Mouse (Mus musculus) thymus, adult 18-20 months (tissue): ENCODE measurements around the gene Sh3bgrl.
A peak's percentile ranks its signal among the peaks of the same experiment; 100 is the strongest.
"Not testable (repeated sequence)": the region's sequence is repeated elsewhere in the genome, so short reads cannot be mapped to it uniquely, and the experiment has no call there.

ENCODE experiments used
- DNase-seq, 2 experiments: peaks; one replicate each; pipeline ENCODE4 v3.0.0; 2022; ENCODE audit warnings: mixed read lengths in 2 of 2

The Sh3bgrl gene

DNA sequence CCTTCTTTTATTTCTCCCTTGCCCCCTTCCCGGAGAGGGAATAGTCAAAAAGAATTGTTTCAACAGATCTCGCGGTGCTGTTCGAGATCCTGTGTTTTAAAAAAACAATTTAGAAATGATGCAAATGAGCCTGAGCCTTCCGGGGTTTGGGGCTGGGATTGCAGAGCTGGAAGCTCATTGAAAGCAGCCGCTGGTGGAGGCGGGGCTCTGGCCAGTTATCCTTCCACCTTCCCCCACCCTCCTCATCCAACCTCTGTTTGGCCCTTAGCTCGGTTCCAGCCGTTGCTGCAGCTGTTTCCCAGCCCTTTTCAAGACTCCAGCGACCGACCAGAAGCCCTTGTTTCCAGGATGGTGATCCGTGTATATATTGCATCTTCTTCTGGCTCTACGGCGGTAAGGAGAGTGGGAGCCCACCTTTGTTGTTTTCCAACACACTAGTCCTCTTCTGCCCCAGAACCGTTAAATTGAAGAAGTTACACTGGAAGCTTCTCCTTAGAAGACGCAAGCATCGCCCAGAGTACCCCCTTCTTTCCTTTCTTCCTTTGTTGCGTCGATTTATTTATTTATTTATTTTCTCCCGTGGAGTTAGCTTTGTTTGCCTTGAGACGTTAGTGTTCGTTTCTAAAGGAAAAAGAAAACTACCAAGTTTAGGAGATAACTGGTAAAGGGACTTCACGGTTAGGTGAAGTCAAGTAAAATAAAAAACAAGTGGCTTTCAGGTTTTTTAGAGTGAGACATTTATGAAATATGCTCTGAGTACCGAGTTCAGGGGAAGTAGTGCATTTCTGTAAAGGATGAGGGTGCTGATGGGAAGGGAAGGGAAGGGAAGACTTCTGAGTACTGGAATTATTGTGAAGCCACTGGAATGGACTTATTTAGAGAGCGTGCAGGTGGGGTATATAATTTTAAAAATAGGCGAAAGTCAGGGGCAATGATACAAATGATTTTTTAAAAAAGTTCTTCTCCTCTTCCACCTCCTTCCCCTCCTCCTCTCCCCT is at the start of gene Sh3bgrl:
Sh3bgrl (plus strand) TSS at position 121 of the 998 bp plus-strand sequence.
- peak; percentile 31 to 49 for DNase-seq

DNA sequence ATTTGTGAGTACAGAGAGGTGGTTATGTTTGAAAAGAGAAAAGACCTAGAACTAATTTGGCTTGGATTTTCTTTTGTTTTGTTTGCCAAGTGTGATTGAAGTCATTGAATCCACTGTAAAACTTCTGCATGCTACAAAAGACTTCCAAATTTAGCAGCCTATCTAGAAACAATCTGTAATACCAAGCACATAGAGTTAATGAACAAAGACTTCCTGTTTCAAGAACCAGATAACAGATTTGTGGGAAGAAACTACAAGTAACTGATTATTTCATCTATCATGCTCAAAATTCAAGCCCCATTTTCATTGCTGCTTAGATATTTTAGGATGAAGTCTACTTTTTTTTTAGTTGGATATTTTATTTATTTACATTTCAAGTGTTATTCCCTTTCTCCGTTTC is 47.4 kb upstream of the Sh3bgrl start:
- no peak for DNase-seq

DNA sequence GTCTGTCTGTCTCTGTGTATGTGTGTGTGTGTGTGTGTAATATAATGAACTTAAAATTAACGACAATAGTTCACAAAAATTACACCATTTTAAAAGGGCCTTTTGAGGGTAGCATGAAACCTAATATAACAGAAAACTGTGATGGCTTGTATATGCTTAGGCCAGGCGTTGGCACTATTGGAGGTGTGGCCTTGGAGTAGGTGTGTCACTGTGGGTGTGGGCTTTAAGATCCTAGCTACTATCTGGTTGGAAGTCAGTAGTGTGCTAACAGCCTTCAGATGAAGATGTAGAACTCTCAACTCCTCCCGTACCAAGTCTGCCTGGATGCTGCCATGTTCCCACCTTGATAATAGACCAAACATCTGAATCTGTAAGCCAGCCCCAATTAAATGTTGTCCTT is 23.4 kb upstream of the Sh3bgrl start:
- no peak for DNase-seq

DNA sequence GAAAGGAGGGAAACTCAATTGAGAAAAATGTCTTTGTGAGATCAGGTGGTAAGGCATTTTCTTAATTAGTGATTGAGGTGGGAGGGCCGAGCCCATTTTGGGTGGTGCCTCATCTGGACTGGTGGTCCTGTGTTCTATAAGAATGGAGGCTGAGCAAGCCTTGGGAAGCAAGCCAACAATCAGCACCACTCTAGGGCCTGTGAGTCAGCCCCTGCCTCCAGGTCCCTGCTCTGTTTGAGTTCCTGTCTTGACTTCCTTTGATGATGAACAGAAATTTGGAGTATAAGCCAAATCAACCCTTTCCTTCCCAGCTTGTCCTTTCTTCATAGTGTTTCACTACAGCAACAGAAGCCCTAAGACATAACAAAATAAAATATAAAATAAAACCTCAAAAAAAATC is 19.4 kb upstream of the Sh3bgrl start:
- no peak for DNase-seq

DNA sequence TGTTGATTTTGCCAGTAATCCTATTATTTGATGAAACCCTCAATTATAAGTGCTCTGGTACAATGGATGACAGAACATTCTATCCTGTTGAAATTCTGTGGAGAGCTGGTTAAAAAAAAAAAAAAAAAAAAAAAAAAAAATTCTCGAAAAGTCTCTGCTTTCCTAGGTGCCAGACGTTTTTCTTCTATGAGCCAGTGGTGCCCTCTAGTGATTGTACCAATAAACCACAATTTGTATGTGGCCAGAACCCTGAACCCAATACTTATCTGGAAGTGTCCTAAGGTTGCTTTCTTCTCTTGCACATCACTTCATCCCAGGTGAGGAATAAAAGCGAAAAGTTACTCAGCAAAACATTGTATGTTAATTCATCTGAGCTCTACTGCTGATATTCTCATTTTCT is 18.8 kb upstream of the Sh3bgrl start:
- no peak for DNase-seq

DNA sequence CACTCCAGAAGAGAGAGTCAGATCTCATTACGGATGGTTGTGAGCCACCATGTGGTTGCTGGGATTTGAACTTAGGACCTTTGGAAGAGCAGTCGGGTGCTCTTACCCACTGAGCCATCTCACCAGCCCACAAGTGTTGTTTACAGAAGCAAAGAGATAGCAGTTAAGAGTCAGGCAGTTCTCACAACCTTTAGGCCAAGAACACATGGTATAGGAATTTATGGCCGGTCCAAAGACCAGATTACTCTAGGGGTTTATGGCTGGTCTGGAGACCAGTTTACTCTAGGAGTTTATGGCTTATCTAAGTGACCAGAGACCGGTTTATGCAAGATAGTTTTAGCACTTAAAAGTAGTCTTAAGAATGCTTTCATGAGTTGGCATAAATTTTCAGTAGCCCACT is 15.8 kb upstream of the Sh3bgrl start:
- not testable (repeated sequence) for DNase-seq

DNA sequence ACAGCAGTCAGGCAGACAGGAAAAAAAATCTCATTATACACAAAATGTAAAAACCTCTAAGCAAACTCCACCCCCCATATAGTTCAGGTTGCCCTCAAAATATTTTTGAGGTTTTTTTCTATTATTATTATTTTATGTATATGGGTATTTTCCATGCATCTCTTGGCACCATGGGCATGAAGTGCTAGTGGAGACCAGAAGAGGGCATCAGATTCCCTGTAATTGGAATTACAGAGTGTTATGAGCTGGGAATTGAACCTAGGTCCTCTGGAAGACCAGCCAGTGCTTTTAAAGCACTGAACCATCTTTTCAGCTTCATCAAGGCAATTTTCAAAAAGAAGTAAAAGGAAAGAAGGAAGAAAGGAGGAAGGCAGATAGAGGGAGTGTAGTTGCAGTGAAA is 8.1 kb upstream of the Sh3bgrl start:
- DNase-seq, result no peak

DNA sequence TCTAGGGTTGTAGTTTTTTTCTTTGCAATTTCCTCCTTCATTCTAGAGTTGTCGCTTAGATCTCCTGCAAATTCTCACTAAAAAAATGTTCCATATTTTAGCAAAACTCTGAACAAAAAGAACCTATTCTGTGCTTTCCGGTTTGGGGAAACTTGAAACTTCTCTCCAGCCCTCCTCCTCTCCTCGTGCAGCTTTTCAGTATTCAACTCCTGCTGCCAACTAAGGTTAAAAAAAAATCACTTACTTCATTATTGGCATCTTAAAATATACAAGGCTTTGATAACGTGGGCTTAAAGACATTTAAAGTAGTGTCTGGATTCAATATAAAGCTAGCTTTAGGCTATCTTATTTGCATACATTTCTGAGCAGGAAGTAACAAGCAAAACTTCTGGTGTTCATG is 365 bp upstream of the Sh3bgrl start:
- DNase-seq, result no peak

DNA sequence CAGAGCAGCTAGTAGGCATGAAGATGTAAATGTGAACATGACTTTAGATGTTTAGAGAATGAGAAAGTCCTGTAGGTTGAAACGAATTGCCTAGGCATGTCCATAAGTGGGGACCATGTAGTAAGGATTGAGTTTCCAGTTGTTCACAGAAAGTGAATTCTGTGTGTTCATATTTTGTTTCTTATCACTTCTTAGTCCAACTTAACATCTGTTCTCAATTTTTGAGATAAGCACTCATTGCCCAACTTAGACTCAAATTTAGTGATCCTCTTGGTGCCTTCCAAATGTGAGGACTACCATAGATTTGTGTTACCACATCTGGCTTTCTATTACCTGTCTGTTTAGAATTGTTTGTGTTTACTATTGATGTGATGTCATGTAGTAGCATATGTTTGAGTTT is 3.3 kb downstream of the Sh3bgrl start:
- no peak for DNase-seq

DNA sequence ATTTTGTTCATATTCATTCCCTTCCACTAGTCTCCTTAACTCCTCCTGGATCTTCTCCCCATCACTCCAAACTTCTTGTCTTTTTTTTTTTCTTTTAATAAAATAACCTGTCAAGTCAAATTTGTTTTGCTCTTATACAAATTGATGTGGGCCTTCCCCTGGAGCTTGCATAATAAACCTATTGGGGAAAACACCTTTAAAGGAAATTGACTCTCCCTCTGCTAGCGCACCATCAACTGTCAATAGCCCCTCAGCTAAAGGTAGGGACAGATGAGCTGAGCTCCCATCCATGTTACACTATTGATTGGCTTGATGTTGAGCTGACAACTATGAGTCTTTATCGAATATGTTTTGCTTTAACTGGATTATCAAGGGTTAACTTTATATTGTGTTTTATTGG is 5.3 kb downstream of the Sh3bgrl start:
- no peak for DNase-seq

DNA sequence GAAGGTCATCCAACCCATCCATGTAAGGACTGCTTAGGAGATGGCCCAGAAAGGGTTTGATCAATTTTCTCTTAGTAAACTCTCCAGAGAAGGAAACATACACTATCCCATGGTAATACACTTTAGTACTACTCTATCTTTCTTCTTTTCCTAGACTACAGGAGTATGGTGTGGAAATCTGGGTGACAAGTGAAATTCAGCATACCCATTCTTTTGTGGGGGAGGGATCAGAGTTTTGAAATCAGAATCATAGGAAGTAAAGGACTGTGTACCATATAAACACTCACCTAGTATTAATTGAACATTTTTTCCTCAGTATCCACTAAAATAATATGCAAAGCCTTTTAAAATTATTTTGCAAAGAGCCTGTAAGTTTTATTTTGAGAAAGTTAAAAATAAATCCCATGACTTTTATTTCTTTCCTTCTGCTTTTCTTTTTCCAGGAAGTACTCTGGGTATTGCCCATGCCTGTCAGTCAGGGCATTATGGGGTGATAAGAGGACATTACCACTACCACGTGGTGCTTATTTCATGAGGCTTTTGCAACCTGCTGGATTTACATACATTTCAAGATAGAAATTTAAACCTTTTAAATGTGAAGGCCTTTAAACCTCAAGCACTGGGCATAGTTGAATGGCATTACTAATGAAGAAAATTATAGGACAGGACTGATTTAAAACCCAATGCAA is 13.1 kb downstream of the Sh3bgrl start:
- no peak for DNase-seq

DNA sequence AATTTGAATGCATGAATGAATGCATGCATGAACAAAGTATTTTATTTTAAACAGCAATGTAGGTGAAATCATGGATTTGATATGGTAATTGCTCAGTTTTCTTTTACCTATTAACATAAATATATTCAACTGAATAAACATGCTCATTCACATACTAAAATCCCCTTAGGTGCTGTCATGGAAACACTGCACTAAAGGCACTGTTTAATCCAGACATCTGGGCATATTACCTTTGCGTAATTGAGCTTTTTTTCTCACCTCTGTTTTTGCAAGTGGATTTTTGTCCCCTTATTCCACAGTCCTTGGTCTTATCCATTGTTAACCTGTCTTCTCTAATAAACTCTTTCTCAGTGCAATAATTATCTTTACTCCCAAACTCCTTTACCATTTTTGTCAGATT is 17.7 kb downstream of the Sh3bgrl start:
- no peak for DNase-seq

DNA sequence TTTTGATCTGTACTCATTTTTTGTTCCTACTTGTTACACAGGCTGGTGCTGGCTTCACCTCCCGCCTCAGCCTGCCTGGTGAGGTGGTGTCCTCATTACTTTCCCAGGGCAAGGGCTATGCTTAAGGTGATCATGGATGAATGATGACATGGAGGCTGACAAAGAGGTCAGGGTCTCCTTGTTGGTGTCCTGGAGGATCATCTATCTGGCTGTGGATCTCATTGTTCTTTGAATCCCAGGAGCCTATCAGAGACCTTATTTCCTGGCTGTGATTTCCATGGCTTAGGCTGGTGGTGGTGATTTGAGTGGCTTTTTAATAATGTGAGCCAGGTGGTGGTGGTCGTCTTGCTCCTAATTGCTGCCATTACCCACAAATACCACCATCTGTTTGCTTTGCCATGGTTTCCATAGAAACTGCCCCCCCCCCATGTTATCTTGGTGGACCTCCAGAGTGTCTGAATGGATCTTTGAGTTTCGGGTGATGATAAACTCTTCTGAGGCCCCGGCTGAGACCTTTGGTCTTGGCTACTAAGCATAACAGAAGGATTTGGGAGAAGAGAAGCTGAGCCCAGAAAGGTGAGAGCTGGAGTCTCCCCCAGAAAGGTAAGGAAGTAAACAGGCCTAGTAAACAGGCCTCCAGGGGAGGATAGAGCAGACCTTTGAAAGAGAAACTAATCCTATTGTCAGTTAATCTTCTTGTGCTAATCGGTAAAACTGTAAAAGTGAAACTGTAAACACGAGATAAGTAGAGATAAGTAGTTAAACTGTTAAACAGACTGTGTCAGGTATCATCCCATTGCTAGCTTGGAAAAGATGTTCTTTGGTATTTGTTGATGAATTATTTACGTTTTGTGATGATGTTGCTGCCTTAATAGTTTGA is 18.5 kb downstream of the Sh3bgrl start:
- no peak for DNase-seq

DNA sequence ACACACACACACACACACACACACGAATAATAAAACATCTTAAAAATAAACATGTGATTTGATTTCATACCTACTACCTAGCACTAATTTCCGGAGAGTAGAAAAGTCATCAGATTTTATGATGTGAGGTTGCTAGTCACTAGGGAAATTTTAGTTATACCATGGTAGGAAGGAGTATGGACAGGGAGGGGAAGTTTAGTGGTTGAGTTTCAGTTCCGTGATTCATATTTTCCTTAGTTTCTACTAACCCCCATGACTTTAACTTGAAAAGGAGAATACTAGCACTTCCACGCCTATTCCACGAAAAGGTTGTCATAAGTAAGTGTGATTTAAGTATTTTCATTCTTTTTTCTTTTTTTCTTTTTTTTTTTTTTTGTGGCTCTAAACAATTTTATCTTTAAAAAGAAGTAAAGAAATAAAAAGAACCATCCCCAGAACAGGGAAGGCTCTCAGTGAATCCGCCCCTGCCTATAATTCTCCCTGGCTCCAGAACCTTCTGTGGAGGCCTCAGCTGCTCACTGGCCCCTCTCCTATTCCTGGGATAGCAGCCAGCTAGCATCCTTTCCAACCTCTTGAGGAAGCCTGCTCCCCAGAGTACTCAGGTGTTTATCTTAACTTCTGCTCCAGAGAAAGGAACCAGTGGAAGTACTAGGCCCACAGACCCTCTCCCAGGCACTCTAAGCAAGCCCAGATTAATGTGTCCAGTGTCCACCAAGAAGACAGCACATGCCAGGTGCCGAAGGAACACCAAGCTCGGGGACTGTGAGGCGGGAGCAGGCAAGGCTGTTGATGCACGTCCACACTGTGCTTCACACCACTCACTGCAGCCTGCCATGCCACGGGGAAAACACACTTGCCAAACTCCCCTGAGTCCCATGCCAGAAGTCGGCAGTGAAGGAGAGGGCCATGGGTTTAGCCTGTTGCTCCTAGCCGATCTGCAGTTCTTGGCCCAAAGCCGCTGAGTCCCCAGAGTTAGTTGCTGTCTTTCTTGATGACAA is 25.0 kb downstream of the Sh3bgrl start:
- DNase-seq, result no peak

DNA sequence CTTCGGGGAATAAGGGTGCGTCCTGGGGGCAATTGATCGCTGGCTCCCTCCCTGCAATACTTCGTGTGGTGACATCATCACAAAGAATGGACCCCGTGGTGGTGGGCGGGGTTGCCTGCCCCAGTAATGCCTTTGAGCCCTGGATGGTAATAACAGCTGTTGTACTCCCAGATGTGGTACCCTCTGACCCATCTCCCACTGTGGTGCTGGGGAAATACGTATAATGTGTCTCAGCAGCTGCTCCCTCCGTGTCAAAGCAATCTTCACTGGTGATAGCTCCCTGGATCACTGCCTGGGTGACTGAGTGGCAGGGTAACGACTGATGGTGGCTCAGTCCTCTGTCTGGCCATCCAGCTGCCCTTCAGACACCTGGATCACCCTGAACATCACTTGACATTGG is 26.0 kb downstream of the Sh3bgrl start:
- DNase-seq, result no peak

DNA sequence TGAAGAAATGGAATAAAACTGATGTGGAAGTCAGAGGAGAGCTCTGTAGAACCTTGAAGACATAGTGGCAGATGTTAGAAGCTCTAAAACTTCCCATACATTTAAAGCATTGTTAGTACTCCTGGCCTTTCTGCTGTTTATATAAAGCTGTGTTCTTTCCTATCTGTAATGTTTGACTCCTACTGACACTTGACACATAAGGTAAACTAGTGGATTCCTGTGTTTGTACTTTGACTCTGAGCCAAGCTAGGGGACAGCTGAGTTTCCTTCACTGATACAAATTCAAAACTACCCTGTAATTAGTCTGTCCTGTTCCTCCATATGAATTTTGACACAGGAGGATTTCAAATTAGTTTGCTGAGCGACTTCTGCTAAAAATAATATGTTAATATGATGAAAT is 27.5 kb downstream of the Sh3bgrl start:
- no peak for DNase-seq

DNA sequence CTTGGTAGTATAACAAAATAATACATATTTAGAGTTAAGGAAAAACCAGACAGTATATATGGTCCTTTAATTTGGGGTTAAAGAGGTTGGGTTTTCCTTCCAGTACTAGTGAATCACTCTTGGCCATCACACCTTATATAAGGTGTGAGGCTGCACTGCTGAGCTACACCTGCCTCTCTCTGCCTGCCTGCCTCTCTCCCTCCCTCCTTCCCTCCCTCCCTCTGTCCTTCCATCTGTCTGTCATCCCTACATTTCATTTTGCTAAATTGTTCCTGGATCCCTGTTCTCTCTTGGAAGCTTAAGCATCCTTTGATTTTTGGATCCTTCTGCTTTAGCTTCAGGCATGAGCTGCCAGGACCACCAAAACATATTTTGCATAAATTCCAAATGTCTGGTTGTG is 28.6 kb downstream of the Sh3bgrl start:
- no peak for DNase-seq

DNA sequence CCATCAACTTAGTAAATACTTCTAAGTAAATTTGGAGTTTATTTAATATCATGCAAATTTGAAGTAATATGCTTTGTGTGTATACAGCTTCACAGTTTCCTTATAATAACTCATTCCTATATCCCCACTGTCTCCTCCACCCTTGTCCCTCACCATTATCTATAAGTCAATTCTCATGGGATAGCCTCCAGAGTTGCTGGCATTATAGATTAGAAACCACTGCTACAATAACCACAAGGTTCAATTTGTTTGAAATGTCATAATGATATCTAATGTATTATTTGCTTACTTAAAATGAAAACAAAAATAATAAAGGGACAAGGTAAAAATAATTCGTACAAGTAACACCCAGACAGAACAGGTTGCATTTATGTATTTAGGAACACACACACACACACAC is 31.7 kb downstream of the Sh3bgrl start:
- no peak for DNase-seq

DNA sequence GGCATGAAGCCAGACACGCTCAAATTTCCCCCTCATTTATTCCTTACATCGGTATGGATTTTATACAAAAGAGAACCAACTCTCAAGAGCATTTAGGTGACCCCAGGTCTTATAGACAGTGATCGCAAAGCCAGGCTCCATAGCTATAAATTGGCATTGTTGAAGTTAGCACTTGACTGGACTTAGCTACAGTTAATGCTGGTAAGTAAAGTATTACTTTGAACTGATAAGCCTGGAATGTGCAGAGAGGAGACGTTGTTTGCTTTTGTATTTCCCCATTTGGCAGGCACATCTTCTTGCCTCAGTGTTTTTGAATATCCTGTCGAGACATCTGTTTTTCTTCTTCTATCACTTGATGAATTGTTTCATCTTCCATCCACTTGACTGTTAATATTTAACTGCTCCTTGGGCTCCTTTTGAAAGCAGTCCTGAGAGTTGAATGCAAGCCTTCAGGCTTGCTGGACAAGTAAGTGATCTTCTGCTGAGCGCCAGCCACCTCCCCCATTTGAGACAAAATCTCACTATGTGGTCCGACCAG is 32.5 kb downstream of the Sh3bgrl start:
- no peak for DNase-seq

DNA sequence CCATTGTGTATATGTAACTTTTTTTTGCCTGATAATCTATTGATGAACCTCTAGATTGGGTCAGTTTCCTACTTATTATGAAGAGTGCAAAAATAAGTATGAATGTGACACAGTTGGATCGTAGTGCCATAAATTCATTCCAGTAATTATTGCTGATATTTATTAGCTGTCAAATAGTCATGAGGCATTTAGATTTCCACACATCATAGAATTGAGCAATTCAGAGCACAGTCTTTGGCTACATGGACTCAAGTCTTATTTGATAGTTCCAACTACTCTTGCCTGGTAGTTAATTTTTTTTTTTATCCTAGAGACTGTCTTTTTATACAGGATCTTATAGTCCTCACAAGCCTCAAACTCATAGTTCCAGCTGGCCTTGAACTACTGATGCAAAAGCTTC is 34.9 kb downstream of the Sh3bgrl start:
- DNase-seq, result no peak

DNA sequence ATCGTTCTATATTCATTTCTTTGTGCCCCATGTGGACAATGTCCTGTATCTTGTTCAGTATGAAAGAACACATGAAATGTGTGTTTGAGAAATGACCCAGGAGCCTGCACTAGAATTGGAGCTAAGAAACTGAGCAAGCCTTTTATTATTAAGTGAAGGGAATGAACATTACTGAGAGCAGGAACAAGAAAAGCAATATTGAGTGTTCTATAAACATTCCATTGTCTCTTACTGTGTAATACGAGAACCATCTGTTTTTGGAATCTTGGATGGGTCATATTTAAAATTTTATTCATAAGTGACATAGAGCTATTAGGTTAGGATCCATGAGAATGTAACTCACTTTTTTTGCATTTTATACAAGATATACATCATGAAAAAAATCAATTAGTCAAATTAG is 36.7 kb downstream of the Sh3bgrl start:
- no peak for DNase-seq

DNA sequence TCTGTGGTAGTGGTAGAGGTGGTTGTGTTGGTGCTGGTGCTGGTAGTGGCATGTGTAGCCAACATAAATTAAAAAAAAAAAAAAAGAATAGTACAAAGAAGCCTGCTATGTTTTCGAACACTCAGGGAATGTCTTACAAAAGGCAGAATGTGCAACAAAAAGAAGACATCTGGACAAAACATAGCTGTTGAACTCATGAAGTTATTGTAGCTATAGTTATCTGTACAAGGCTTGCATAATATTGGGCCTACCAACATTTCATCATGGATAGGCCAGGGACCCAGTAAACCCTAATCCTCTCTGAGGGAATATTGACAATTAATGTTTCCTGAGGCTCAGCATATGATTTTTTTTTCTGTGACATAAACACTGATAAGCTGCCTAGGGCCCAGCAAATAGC is 37.3 kb downstream of the Sh3bgrl start:
- no peak for DNase-seq
